Mouse (Mus musculus) thymus, postnatal 0 days (tissue): ENCODE measurements around the gene Nr4a1. TPM values are rescaled to one million over a fixed set of nuclear protein-coding genes. Genes with fewer than 3 reads are reported as not detected.
A peak's percentile ranks its signal among the peaks of the same experiment; 100 is the strongest.

Experiments
- DNase-seq: peaks from one replicate; pipeline ENCODE4 v3.0.0-alpha.2; 2015; ENCODE audit warnings: low spot score
- polyA plus RNA-seq: library from polyadenylated mRNA; unstranded; fragments of >200 nt; fragmentation: Nextera tagmentation; extraction: Ambion mirVana; gene quantifications from 2 replicates; pipeline ENCODE4 v1.2.1, GENCODE M21; 2015

Gene Nr4a1
- polyA plus RNA-seq, 1 experiment from 2014 or later: 24.4 TPM

DNA sequence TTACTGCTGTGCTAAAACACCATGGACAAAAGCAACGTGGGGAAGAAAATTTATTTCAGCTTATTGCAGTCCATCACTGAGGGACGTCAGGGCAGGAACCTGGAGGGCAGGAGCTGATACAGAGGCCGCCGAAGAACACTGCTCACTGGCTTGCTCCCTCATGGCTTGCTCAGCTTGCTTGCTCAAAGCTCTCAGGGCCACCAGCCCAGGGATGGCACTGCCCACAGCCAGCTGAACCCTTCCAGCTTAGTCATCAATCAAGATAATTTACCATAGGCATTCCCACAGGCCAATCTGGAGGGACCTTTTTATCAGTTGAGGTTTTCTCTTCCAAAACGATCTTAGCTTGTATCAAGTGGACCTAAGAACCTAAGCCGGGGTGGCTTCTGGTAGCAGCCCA is 57.9 kb downstream of the Nr4a1 start:
- no peak for DNase-seq

DNA sequence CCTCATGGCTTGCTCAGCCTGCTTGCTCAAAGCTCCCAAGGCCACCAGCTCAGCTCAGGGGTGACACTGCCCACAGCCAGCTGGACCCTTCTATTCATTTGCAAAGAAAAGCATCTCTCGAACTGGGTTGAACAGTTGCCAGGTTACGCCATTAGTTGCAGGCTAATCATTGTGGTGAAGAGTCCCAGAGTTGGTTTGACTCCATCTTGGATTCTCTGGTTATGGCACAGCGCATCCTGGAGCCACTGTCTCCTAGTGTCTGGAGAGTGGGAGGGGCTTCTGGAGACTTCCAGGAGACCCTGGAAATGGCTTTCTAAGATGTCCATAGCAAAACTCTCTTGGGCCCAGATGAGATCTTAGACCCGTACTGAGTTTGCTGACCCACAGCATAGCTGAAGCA is 61.3 kb downstream of the Nr4a1 start:
- no peak for DNase-seq

- DNase-seq: peak; percentile 91
These were observed 61.8 kb downstream of the Nr4a1 start for GRCm38 (mm10) chr15:101315832-101316231.

DNA sequence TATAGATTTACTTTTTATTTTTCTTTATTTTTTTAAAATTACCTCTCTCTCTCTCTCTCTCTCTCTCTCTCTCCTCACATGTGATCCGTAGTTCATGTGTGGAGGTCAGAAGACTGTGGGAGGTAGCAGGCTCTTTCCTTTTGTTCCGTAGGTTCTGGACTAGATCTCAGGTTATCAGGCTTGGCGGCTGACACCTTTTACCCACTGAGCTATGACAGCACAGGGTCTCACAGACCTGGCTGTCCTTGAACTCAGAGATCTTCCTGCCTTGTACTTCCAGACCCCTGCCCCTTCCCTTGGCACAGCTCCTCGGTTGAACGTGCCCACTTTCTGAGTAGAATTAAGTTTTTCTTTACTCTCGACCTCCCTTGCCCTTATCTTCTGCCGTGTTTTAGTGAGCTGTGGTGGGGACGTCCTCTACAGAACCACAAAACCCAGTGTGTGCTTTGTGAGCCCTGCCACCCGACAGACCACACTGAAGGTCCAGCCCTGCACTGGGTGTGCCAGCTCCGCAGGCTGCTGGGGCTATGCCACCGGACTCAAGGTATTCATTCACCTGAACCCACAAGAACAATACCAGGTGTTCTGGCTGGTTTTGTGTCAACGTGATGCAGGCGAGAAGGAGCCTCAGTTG is 62.3 kb downstream of the Nr4a1 start:
- DNase-seq: no peak

GRCm38 (mm10) chr15:101316913-101317813 is 63.1 kb downstream of the Nr4a1 start:
- DNase-seq: no peak

- DNase-seq: no peak
These were observed 63.9 kb downstream of the Nr4a1 start for GRCm38 (mm10) chr15:101317814-101318500.

GRCm38 (mm10) chr15:101318889-101319765 is 65.1 kb downstream of the Nr4a1 start:
- no peak for DNase-seq

- no peak for DNase-seq
These were observed 66.0 kb downstream of the Nr4a1 start for GRCm38 (mm10) chr15:101320010-101320617.

GRCm38 (mm10) chr15:101320618-101321041 is 66.6 kb downstream of the Nr4a1 start:
- DNase-seq: no peak

GRCm38 (mm10) chr15:101321126-101321525 is 67.1 kb downstream of the Nr4a1 start:
- no peak for DNase-seq

DNA sequence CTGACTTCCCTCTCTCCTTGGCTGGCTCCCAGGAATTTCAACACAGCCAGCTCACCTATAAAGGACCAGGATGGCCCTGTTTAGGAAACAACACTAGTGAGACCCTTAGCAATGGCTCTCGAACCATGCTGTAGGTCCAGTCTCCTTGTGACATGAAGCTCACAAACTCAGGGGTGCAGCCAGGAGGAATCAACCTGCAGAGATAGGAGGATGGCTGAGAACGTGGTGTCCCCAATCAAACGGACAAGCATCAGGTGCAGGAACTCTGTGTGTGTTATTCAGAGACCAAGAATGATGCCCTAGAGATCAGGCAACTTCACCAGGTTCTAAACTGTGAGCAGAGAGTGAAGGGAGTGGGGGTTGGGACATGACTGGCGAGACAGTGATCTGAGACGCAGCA is 68.0 kb downstream of the Nr4a1 start:
- DNase-seq: no peak

DNA sequence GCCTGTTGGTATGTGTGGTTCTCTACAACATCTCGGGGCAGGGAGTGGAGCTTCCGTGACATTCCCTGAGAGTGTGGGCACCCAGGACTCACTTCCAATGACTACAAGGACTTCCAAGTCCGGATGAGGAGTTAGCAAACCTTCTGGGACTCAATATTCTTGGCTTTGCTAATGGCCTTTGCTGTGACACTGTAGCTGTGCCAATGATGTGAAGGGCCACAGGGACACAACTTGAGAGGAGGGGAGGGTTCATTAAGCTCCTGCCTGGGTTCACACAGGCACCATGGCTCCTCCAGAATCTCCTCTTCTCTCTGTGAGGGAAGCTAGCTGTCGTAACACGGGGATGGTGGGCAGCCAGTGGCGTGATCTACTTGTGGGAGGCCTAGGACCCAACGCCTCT is 68.6 kb downstream of the Nr4a1 start:
- no peak for DNase-seq

DNA sequence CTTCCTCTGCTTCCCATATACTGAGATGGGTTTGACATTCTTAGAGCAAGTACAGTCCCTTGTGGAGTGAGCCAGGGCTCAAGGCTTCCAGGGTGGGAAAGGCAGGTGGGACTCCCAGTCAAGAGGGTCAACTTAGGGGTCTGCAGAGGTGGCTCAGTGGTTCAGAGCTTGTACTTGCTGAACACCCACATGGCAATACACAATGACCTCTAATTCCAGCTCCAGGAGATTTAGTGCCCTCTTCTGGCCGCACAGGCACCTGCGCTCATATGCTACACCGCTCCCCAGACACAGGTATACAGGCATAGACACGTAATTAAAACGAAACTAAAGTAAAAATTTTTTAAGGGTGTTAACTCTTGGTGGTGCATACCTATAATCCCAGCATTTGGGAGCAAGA is 69.4 kb downstream of the Nr4a1 start:
- DNase-seq: peak; percentile 42

Other genes starting within 250 kb of the Nr4a1 start
- not detected in 2 replicates for gene Gm47841, start 206.9 kb upstream of the Nr4a1 start, polyA plus RNA-seq
- 0.04 TPM in 2 replicates for gene Fignl2, start 175.7 kb upstream of the Nr4a1 start, polyA plus RNA-seq
- gene Ankrd33, start 138.5 kb upstream of the Nr4a1 start, polyA plus RNA-seq: not detected in 2 replicates
- 5.8 and 6.5 TPM in 2 replicates for gene Acvrl1, start 125.7 kb upstream of the Nr4a1 start, polyA plus RNA-seq
- gene Acvr1b, start 80.2 kb upstream of the Nr4a1 start, polyA plus RNA-seq: 3.9 and 4.6 TPM in 2 replicates
- gene Grasp, start 30.1 kb upstream of the Nr4a1 start, polyA plus RNA-seq: 1.2 TPM in 2 replicates
- 95.1 and 103 TPM in 2 replicates for gene Atg101, start 30.0 kb downstream of the Nr4a1 start, polyA plus RNA-seq
- 0.22 and 0.40 TPM in 2 replicates for gene 6030408B16Rik, start 38.9 kb downstream of the Nr4a1 start, polyA plus RNA-seq
- 0.65 and 0.72 TPM in 2 replicates for gene Krt80, start 115.9 kb downstream of the Nr4a1 start, polyA plus RNA-seq
- gene Krt7, start 156.8 kb downstream of the Nr4a1 start, polyA plus RNA-seq: 84.1 and 92.4 TPM in 2 replicates
- 0.51 and 0.91 TPM in 2 replicates for gene Krt87, start 184.5 kb downstream of the Nr4a1 start, polyA plus RNA-seq
- gene Krt88, start 193.5 kb downstream of the Nr4a1 start, polyA plus RNA-seq: 0.28 TPM in 1 of 2 replicates, not detected in the other
- gene Krt81, start 209.5 kb downstream of the Nr4a1 start, polyA plus RNA-seq: 0.47 and 0.48 TPM in 2 replicates
- 0.28 and 0.46 TPM in 2 replicates for gene Krt86, start 219.2 kb downstream of the Nr4a1 start, polyA plus RNA-seq
- 1.0 and 1.7 TPM in 2 replicates for gene Krt83, start 237.2 kb downstream of the Nr4a1 start, polyA plus RNA-seq